ENCODE assay signal across 9 mouse cellular contexts in the genomic region with DNA sequence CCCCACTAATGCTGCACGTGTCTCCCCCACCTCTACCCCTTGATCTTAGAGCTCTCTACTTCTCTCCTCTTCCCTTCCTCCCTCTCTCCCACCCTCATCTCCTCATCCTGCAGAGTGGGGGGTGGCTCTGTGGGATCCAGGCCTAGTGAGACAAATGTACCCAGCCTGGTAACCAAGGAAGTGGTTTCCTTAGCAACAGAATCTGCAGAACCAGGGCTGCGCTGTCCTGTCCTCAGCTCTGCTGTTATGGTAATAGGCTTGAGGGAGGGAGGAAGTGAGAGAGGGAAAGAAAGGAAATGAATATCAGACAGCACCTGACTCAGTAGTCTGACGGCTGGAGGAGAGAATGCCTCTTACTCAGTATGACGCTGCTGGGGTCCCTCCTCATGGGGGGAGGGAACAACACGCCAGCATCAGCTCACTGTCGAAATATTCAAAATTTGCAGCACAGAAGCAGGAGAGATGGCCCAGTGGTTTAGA. TPM values are rescaled to one million over a fixed set of nuclear protein-coding genes. Genes with fewer than 3 reads are reported as not detected.
DNase-seq lines count a peak whose midpoint lies in the region; ATAC-seq lines count a peak whose summit lies in the region.
"Had no signal": no experiment of that assay in that cellular context is flagged by ENCODE, and none has a peak within 500 bp of the region (broad histone marks: within the 10 kb centered on the region; RNA-seq: fewer than 3 reads in every experiment).

No protein-coding gene starts in this region.

- DNase-seq in cerebellum, postnatal 10 days = peak; percentile 41 to 46
- no peak for DNase-seq in cerebellum, adult 11-12 months
- DNase-seq in embryonic facial prominence, embryonic 14.5 days (ENCODE audit: low spot score) = peak; percentile 45
- DNase-seq in liver = no peak
- DNase-seq in kidney, postnatal 10 days = no peak
- DNase-seq in thymus, postnatal 0 days (ENCODE audit: low spot score) = no peak

- H3K36me3 ChIP-seq in embryonic facial prominence, embryonic 14.5 days (ENCODE audit: control insufficient read depth, insufficient read depth, low read length) = no peaks in the 10 kb centered on the region
- no peaks in the 10 kb centered on the region for H3K36me3 ChIP-seq in midbrain, embryonic 15.5 days (replicated peaks)

- H3K27ac ChIP-seq in embryonic facial prominence, embryonic 14.5 days (replicated peaks; ENCODE audit: low read depth, low read length) = no peak overlapping the region; the same call in 1 of the 2 replicates
- peak overlapping the region; percentile 89 for H3K27ac ChIP-seq in midbrain, embryonic 15.5 days
- H3K27ac ChIP-seq: kidney, postnatal 0 days had no signal

- no peaks in the 10 kb centered on the region; the same call in 1 of the 2 replicates for H3K4me1 ChIP-seq in embryonic facial prominence, embryonic 14.5 days (ENCODE audit: control insufficient read depth, insufficient read depth, low read length)
- peaks cover 33% of the 10 kb centered on the region for H3K4me1 ChIP-seq in midbrain, embryonic 15.5 days

- no peaks in the 10 kb centered on the region for H3K27me3 ChIP-seq in embryonic facial prominence, embryonic 14.5 days (replicated peaks; ENCODE audit: control insufficient read depth, insufficient read depth, low read length)
- H3K27me3 ChIP-seq in midbrain, embryonic 15.5 days (replicated peaks) = no peaks in the 10 kb centered on the region

- no peaks in the 10 kb centered on the region for H3K9me3 ChIP-seq in embryonic facial prominence, embryonic 14.5 days (ENCODE audit: control insufficient read depth, low read length)
- H3K9me3 ChIP-seq in midbrain, embryonic 15.5 days = no peaks in the 10 kb centered on the region

- no peak overlapping the region for H3K4me2 ChIP-seq in embryonic facial prominence, embryonic 14.5 days (ENCODE audit: low read depth, low read length)
- no peak overlapping the region for H3K4me2 ChIP-seq in midbrain, embryonic 15.5 days

- 21% methylated on average over 6 of the region's 6 CpGs for WGBS in embryonic facial prominence, embryonic 14.5 days
- 1% methylated on average over 6 of the region's 6 CpGs for WGBS in midbrain, embryonic 15.5 days

- no peak overlapping the region for H3K4me3 ChIP-seq in embryonic facial prominence, embryonic 14.5 days (ENCODE audit: low read depth, low read length)
- no peak overlapping the region for H3K4me3 ChIP-seq in midbrain, embryonic 15.5 days

- H3K9ac ChIP-seq in embryonic facial prominence, embryonic 14.5 days (ENCODE audit: low read depth, low read length) = no peak overlapping the region
- no peak overlapping the region for H3K9ac ChIP-seq in midbrain, embryonic 15.5 days

- peak; percentile 78; the same call in 1 of the 2 replicates for ATAC-seq in embryonic facial prominence, embryonic 14.5 days (ENCODE audit: low read depth)
- peak; percentile 38 for ATAC-seq in inflammation-experienced regulatory T-cells, adult 6 months
- peak; percentile 93 for ATAC-seq in midbrain, embryonic 15.5 days (replicated peaks)

RNA-seq across cellular contexts. Expression of gene Cmklr1, which starts 58.4 kb away (rescaled TPM):
- polyA plus RNA-seq in embryonic facial prominence, embryonic 14.5 days (2014; fragmentation: Nextera tagmentation; extraction: Ambion mirVana) = 4.6 and 7.8 TPM in 2 replicates
- under 1 TPM in 1 of 3 experiments, not detected in 2; 0.24 TPM for polyA plus RNA-seq in inflammation-experienced regulatory T-cells, adult 6 months (2017; shearing (Covaris generic))
- polyA plus RNA-seq in midbrain, embryonic 15.5 days (2015; fragmentation: Nextera tagmentation; extraction: Ambion mirVana) = 2.0 and 2.8 TPM in 2 replicates
- 2.9 and 3.8 TPM in 2 replicates for polyA plus RNA-seq in thymus, postnatal 0 days (2015; fragmentation: Nextera tagmentation; extraction: Ambion mirVana)

Comparison
In these comparisons a context has a peak if more than half of its experiments do, and no peak if none do; other contexts are left out.
1. DNase-seq: peak in cerebellum, postnatal 10 days (2 of 2) and embryonic facial prominence, embryonic 14.5 days (single experiment); none in cerebellum, adult 11-12 months (single experiment), liver (single experiment), kidney, postnatal 10 days (single experiment) and thymus, postnatal 0 days (single experiment).
2. ATAC-seq: peak in every context shown above with its lines; median percentile 93 in midbrain, embryonic 15.5 days; 78 in embryonic facial prominence, embryonic 14.5 days; 38 in inflammation-experienced regulatory T-cells, adult 6 months.